Mouse (Mus musculus) cerebellum, adult 2 months (tissue): ENCODE data around the gene Tbc1d10b.

ENCODE experiments used
- CTCF ChIP-seq: fragments of 200-500 bp; IDR thresholded peaks from 2 replicates; pipeline ENCODE4 v1.5.1; 2011; ENCODE audit warnings: low read depth, mild to moderate bottlenecking, control low read depth, low read length, moderate library complexity, borderline replicate concordance; ENCODE audit not compliant: insufficient read depth
- POLR2A ChIP-seq: fragments of 200-500 bp; IDR thresholded peaks from 2 replicates; pipeline ENCODE4 v1.6.1; 2011; ENCODE audit warnings: low read length, control low read depth, borderline replicate concordance; ENCODE audit not compliant: insufficient read depth

DNA sequence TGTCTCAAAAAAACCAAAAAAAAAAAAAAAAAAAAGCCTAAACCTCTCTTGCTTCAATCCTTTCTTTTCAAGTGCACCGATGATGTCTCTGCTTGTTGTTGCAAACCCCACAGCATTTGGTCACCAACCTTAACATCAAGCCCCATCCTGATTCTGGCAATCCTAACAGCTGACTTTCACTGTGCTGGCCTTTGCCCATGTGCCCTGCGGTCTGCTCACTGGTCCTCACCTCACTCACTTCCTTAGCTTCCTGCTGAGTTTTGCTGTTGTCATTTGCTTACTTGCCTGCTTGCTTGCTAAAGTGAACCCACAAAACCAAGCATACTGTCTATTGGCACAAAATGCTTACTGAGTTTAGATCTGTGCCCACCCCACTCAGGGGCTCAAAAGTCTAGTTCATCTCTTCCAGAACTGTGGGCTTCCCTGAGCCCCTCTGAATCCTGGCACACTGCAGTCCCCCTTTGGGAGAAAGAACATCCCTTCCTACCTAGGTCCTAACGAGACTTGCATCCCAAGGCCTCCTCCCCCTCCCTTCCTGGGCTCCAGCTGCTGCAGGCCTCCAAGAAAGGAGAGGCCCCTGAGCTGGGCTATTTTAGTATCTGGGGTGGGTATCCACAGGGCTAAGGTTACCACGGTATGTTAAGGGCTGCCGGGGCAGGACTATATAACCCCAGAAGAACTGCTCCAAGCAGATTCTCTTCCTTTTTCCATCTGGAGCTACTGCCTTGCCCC is 2.9 kb upstream of the Tbc1d10b start:
- TF ChIP-seq POLR2A (no peak), CTCF (no peak)
